Mouse (Mus musculus): ENCODE measurements around the gene Ppp1r11. TPM values are rescaled to one million over a fixed set of nuclear protein-coding genes. Genes with fewer than 3 reads are reported as not detected.
A peak's percentile ranks its signal among the peaks of the same experiment; 100 is the strongest.

Ppp1r11 gene
- polyA plus RNA-seq, 1 experiment, result 184 TPM

- peaks cover 3% of the 10 kb centered on the region; the same call in 1 of the 2 replicates for H3K4me1 ChIP-seq (ENCODE audit: control insufficient read depth, insufficient read depth, low read length)
- no peak within 1 kb of the TSS for H3K27ac ChIP-seq (ENCODE audit: insufficient read depth, low read length)
- no peak within 1 kb of the TSS for H3K4me3 ChIP-seq (ENCODE audit: insufficient read depth, low read length)
- TF ChIP-seq CTCF (IDR thresholded peaks at IDR 0.05; ENCODE audit: extremely low read depth, insufficient read depth, low read length) (no peak), POLR2A (IDR thresholded peaks at IDR 0.05; ENCODE audit: extremely low read depth, insufficient read depth, low read length) (no peak)
Measured at GRCm38 (mm10) chr17:36989437-36989836, 37.9 kb upstream of the Ppp1r11 start, which contains the start of gene H2-M5. Gene H2-M5 (minus strand): TSS chr17:36989537.

- TF ChIP-seq CTCF (IDR thresholded peaks at IDR 0.05; ENCODE audit: extremely low read depth, insufficient read depth, low read length) (no peak), POLR2A (IDR thresholded peaks at IDR 0.05; ENCODE audit: extremely low read depth, insufficient read depth, low read length) (no peak)
- no peak overlapping the region for H3K4me3 ChIP-seq (ENCODE audit: insufficient read depth, low read length)
- no peak overlapping the region for H3K27ac ChIP-seq (ENCODE audit: insufficient read depth, low read length)
- H3K4me1 ChIP-seq (ENCODE audit: control insufficient read depth, insufficient read depth, low read length), result peaks cover 3% of the 10 kb centered on the region; the same call in 1 of the 2 replicates
Measured at GRCm38 (mm10) chr17:36988475-36988874, 36.9 kb upstream of the Ppp1r11 start.

- no peaks in the 10 kb centered on the region for H3K4me1 ChIP-seq (ENCODE audit: control insufficient read depth, insufficient read depth, low read length)
Measured at GRCm38 (mm10) chr17:36982253-36983155, 31.0 kb upstream of the Ppp1r11 start.

GRCm38 (mm10) chr17:36981845-36982244, 30.3 kb upstream of the Ppp1r11 start:
- Histone ChIP-seq H3K27ac (ENCODE audit: insufficient read depth, low read length) (no peak overlapping the region), H3K4me1 (ENCODE audit: control insufficient read depth, insufficient read depth, low read length) (no peaks in the 10 kb centered on the region), H3K4me3 (ENCODE audit: insufficient read depth, low read length) (peak overlapping the region; percentile 35; the same call in 1 of the 2 replicates)
- TF ChIP-seq POLR2A (IDR thresholded peaks at IDR 0.05; ENCODE audit: extremely low read depth, insufficient read depth, low read length), result no peak
- TF ChIP-seq CTCF (IDR thresholded peaks at IDR 0.05; ENCODE audit: extremely low read depth, insufficient read depth, low read length), result no peak

More at GRCm38 (mm10) chr17:36982253-36983155, 31.0 kb upstream of the Ppp1r11 start:
- Histone ChIP-seq H3K27ac (ENCODE audit: insufficient read depth, low read length) (no peak overlapping the region), H3K4me3 (ENCODE audit: insufficient read depth, low read length) (no peak overlapping the region)
- TF ChIP-seq POLR2A (IDR thresholded peaks at IDR 0.05; ENCODE audit: extremely low read depth, insufficient read depth, low read length) (no peak), CTCF (IDR thresholded peaks at IDR 0.05; ENCODE audit: extremely low read depth, insufficient read depth, low read length) (no peak)

GRCm38 (mm10) chr17:36981221-36981813, 29.8 kb upstream of the Ppp1r11 start, which contains the start of gene 2410137M14Rik:
Gene 2410137M14Rik (minus strand): TSS chr17:36981237.
- peak within 1 kb of the TSS; percentile 35 for H3K4me3 ChIP-seq (ENCODE audit: insufficient read depth, low read length)
- TF ChIP-seq POLR2A (IDR thresholded peaks at IDR 0.05; ENCODE audit: extremely low read depth, insufficient read depth, low read length), result no peak
- no peak for TF ChIP-seq CTCF (IDR thresholded peaks at IDR 0.05; ENCODE audit: extremely low read depth, insufficient read depth, low read length)
- no peaks in the 10 kb centered on the region for H3K4me1 ChIP-seq (ENCODE audit: control insufficient read depth, insufficient read depth, low read length)
- H3K27ac ChIP-seq (ENCODE audit: insufficient read depth, low read length), result no peak within 1 kb of the TSS

GRCm38 (mm10) chr17:36973271-36973787, 21.8 kb upstream of the Ppp1r11 start:
- H3K4me3 ChIP-seq (ENCODE audit: insufficient read depth, low read length), result no peak overlapping the region
- H3K27ac ChIP-seq (ENCODE audit: insufficient read depth, low read length), result no peak overlapping the region
- no peaks in the 10 kb centered on the region for H3K4me1 ChIP-seq (ENCODE audit: control insufficient read depth, insufficient read depth, low read length)
- TF ChIP-seq POLR2A (IDR thresholded peaks at IDR 0.05; ENCODE audit: extremely low read depth, insufficient read depth, low read length) (no peak), CTCF (IDR thresholded peaks at IDR 0.05; ENCODE audit: extremely low read depth, insufficient read depth, low read length) (no peak)

- no peak overlapping the region for H3K4me3 ChIP-seq (ENCODE audit: insufficient read depth, low read length)
Measured at GRCm38 (mm10) chr17:36972791-36973190, 21.2 kb upstream of the Ppp1r11 start.

GRCm38 (mm10) chr17:36971172-36971850, 19.8 kb upstream of the Ppp1r11 start:
- no peak overlapping the region for H3K27ac ChIP-seq (ENCODE audit: insufficient read depth, low read length)
- TF ChIP-seq CTCF (IDR thresholded peaks at IDR 0.05; ENCODE audit: extremely low read depth, insufficient read depth, low read length) (no peak), POLR2A (IDR thresholded peaks at IDR 0.05; ENCODE audit: extremely low read depth, insufficient read depth, low read length) (no peak)
- H3K4me1 ChIP-seq (ENCODE audit: control insufficient read depth, insufficient read depth, low read length), result no peaks in the 10 kb centered on the region
- no peak overlapping the region for H3K4me3 ChIP-seq (ENCODE audit: insufficient read depth, low read length)

More at GRCm38 (mm10) chr17:36972791-36973190, 21.2 kb upstream of the Ppp1r11 start:
- TF ChIP-seq CTCF (IDR thresholded peaks at IDR 0.05; ENCODE audit: extremely low read depth, insufficient read depth, low read length), result no peak
- no peak for TF ChIP-seq POLR2A (IDR thresholded peaks at IDR 0.05; ENCODE audit: extremely low read depth, insufficient read depth, low read length)
- Histone ChIP-seq H3K27ac (ENCODE audit: insufficient read depth, low read length) (no peak overlapping the region), H3K4me1 (ENCODE audit: control insufficient read depth, insufficient read depth, low read length) (no peaks in the 10 kb centered on the region)

- Histone ChIP-seq H3K4me1 (ENCODE audit: control insufficient read depth, insufficient read depth, low read length) (no peaks in the 10 kb centered on the region), H3K4me3 (ENCODE audit: insufficient read depth, low read length) (no peak overlapping the region), H3K27ac (ENCODE audit: insufficient read depth, low read length) (no peak overlapping the region)
- no peak for TF ChIP-seq CTCF (IDR thresholded peaks at IDR 0.05; ENCODE audit: extremely low read depth, insufficient read depth, low read length)
- TF ChIP-seq POLR2A (IDR thresholded peaks at IDR 0.05; ENCODE audit: extremely low read depth, insufficient read depth, low read length), result no peak
Measured at GRCm38 (mm10) chr17:36970316-36970890, 18.9 kb upstream of the Ppp1r11 start.

All from cortical plate, adult 2 months (tissue).